Mouse (Mus musculus): Measurements from ENCODE around the gene Ilkap.

Gene Ilkap

DNA sequence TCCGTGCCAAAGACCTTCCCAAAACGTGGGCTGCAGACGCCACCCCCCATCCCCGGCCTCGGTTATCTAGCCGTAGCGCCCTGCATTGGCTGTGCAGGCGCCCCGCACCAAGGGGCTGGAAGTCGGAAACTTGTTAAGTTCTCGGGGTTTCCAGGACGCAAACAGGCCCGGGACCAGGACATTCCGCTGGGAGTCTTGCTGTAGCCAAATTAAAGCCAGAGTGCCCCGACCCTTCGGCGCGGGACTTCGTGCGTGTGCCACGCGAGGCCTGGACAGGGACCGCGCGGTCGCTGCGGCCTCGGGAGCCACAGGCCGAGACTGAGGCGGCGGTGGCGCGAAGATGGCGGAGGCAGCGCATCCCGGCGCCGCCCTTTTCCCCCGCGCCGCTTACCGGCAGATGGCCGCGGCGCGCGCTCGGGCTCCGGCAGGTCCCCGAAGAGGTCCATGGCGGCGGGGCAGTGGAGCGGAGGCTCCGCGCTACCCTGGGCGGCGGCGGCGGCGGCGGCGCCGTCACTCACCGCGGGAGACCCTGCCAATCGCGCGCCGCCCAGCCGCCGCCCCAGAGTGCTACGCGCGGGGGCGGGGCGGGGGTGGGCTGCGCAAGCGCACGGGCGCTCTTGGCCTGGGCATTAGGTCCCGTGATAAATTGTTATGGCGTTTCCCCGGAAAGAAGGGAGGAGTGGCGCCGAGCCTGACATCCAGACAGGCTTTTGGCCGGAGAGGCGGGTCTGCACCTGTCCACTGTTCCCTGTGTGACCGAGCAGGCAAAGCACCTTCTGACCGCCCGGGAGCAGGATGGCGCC is at the start of gene Ilkap:
Ilkap (minus strand) TSS at position 556 of the 803 bp plus-strand sequence.
- peak; percentile 24 to 59 for DNase-seq (ENCODE audit: low read depth in 1 of 2, low spot score in 2 of 2)

DNA sequence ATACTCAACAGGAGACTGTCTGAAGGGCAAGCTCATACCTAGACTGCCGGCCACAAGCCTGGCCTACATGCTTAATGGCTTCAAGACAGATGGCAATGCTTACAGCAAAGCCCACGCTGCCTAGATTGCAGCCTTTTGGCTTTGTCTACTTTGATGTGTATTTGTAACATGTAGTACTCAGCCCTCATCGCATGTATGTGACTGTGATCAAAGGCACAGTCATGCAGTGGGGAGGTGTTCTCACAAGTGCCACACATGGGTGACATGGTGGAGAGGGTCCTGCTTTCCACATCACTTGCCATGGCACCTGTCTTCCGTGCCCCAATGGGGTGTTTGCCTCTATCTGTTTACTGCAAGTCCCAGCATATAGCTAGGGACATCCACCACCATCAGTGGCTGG is 47.9 kb upstream of the Ilkap start:
- DNase-seq (ENCODE audit: low read depth in 1 of 2, low spot score in 2 of 2) = no peak

DNA sequence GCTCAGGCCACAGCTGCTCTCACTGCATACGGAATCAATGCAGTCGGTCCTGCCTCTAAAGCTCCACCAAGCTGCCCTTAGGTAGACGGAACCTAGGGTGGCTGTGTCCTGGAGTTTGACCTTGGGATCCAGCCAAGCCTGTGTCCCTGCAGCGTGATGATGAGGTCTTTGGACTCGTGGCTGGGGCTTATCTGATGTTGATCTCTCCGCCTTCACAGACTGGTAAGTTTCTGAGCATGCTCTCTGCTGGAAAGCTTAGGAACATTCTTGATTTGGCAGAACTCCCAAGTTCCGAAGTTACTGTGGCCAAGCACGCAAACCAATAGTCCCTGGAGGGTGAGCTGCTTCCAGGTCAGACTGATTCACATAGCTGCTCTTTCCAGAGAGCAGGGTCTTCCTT is 47.4 kb upstream of the Ilkap start:
- no peak for DNase-seq (ENCODE audit: low read depth in 1 of 2, low spot score in 2 of 2)

GRCm38 (mm10) chr1:91444841-91445830 is 46.5 kb upstream of the Ilkap start:
- no peak for DNase-seq (ENCODE audit: low read depth in 1 of 2, low spot score in 2 of 2)

- no peak for DNase-seq (ENCODE audit: low read depth in 1 of 2, low spot score in 2 of 2)
These were observed 43.9 kb upstream of the Ilkap start for GRCm38 (mm10) chr1:91442350-91442990.

DNA sequence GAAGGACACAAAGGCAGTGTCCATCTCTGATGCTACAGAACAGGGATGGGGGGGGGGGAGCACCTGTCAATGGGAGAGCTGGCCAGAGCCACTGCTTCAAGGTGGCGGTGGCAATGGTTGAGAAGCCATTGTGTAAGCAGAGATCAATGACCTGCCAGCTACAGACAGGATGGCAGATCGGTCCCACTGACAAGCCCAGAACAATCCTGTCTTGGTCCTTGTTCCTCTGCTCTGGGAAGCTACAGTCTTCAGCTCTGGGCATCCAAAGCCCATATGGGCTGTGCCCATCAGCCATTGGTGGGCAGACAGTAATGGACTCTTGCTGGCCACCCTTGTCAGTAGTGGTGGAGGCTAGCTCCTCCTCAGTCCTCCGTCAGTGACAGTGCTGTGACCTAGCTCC is 43.2 kb upstream of the Ilkap start:
- DNase-seq (ENCODE audit: low read depth in 1 of 2, low spot score in 2 of 2) = no peak

- no peak for DNase-seq (ENCODE audit: low read depth in 1 of 2, low spot score in 2 of 2)
These were observed 41.2 kb upstream of the Ilkap start for GRCm38 (mm10) chr1:91439776-91440175.

DNA sequence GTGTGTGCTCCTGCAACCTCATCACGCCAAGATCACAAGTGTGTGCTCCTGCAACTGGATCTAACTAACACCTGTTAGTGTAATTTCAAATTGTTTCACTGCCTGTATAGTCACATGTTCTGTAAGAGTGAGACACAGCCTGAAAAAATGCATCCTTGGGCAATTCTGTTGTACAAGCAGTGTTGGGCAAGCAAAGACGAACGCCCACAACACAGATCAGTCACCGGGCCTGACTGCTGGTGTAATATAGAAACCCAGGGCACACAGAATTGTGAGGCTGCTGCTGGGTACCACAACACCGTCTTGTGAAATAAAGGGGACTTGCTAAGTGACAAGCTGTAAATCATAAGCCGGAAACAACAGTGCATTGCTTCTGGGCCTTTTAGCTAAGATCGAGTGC is 39.0 kb upstream of the Ilkap start:
- no peak for DNase-seq (ENCODE audit: low read depth in 1 of 2, low spot score in 2 of 2)

GRCm38 (mm10) chr1:91437083-91437400 is 38.4 kb upstream of the Ilkap start:
- DNase-seq (ENCODE audit: low read depth in 1 of 2, low spot score in 2 of 2) = no peak

DNA sequence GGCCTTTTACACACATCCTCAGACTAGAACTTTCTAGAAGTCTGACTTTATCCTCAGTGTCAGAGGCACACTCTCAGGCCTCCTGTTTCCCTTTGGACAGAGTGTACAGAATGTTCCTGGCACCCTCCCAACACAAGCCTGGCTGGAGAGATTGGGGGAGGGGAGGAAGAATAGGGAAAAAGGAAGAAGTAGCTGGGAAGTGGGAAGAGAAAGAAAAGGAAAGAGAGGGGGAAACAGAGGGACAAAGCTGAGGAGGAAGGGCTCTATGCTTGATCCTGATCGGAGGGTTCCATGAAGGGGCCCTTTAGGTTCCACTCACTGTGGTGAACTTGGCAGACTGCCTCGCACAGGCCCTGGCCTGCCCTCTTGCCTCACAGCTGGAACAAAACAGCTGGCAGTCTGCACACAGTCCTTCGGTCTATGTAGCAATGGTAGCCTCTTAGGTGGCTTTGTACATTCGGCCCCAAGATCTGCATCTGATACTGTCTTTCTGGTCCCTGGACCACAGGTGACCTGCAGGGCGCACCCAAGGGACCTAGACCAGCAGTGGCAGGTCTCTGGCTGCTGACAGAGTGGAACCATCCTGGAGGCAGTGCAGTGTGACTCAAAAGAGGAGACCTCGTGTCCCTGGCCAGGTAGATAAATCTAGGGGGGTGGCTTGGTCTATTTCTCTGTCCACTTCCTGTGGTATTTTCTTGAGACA is 37.9 kb upstream of the Ilkap start:
- no peak for DNase-seq (ENCODE audit: low read depth in 1 of 2, low spot score in 2 of 2)

DNA sequence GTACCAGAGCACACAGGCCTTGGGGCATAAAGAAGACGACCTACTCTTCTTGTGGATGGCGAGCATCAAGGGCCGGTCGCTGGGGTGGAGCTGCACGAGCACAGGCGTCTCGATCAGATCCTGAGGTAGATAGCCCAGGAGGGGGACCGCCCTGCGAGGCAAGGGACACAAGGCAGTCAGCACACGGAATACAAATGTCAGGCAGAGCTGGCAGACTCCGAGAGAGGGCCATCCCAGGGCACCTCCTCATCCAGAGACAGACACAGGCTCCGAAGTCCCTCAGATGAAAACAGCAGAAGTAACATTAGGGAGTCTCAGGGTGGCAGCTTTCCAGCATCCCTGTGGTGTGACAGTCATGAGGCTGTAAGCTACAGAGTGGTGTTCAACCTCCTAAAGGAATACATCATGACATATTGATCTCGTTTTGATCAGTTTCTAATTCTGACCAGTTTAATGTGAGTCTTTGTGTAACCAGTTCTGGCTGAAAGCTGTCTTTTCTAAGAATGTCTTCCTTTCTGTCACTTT is 37.1 kb upstream of the Ilkap start:
- DNase-seq (ENCODE audit: low read depth in 1 of 2, low spot score in 2 of 2) = no peak

GRCm38 (mm10) chr1:91434905-91435304 is 36.3 kb upstream of the Ilkap start:
- DNase-seq (ENCODE audit: low read depth in 1 of 2, low spot score in 2 of 2) = no peak

GRCm38 (mm10) chr1:91430761-91431160 is 32.1 kb upstream of the Ilkap start:
- DNase-seq (ENCODE audit: low read depth in 1 of 2, low spot score in 2 of 2) = no peak

GRCm38 (mm10) chr1:91429212-91429611 is 30.6 kb upstream of the Ilkap start:
- no peak for DNase-seq (ENCODE audit: low read depth in 1 of 2, low spot score in 2 of 2)

DNA sequence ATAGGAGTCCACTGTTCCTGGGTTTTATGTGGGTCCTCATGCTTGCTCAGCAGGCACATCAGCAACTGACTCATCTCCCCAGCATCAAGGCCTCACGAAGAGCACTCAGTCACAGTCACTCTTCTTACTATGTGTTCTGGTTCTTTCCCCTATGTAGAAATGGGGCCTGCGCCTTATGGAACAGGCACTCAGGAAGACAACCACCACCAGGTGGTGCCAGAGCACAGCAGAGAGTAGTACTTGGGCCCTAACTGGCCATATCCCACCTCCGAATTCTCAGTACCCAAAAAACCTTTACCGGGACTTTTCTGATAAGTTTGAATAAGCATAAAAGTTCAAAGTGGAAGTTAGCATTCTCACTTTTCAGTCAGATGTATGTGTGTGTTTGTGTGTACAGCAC is 30.0 kb upstream of the Ilkap start:
- peak in 1 of 2 experiments; percentile 43 for DNase-seq (ENCODE audit: low read depth in 1 of 2, low spot score in 2 of 2)

DNA sequence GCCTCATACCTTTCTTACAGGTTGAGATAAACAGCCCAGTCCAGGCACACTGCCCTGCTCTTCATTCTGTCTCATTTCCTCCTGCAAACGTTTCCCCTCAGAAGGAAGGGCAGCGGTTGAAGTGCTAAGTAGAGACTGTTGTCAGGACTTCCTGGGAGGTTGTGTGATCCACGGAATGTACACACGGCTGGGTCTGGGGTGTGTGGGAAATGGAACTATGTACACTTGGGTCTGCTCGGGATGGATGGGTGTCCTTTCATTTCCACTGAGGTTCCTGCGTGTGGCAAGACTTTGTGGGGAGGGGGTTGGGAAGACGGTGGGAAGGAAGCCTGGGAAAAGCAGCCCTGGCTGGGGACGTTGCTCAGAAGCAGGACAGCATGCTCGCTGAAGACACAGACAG is 27.8 kb upstream of the Ilkap start:
- no peak for DNase-seq (ENCODE audit: low read depth in 1 of 2, low spot score in 2 of 2)

GRCm38 (mm10) chr1:91420601-91421065 is 22.0 kb upstream of the Ilkap start:
- DNase-seq (ENCODE audit: low read depth in 1 of 2, low spot score in 2 of 2) = no peak

DNA sequence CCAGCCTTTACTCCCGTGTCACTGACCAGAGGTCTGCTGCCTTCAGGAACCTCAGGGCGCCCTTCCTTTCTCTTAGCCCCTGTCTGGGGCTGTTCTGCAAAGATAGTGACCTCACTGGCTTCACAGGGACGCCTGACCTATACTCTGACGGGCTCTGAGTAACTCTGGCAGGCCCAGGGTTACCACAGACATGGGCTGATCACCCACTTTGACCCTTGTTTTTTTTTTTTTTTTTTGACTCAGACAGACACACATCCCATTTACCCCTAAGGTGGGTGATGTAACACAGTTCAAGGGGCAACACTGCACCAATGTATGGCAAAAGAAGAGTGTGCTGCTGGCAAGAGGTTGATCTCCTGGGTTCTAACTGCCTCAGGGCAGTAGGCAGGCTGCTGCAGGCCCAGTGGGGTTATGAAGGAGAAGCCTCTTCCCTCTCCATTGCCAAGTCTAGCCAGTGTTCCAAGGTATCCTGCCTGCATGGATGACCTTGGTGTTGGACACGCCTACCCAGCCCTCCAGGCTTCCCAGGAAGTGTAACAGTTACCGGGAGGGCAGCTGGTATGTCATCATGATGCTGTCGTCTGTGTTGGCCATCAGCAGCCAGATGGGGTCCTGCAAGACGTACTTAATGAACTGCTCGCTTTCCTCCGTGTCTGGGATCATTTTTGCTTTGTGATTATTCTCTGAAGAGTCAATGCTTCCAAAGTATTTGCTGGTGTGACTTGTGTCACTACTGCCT is 21.4 kb upstream of the Ilkap start:
- no peak for DNase-seq (ENCODE audit: low read depth in 1 of 2, low spot score in 2 of 2)

DNA sequence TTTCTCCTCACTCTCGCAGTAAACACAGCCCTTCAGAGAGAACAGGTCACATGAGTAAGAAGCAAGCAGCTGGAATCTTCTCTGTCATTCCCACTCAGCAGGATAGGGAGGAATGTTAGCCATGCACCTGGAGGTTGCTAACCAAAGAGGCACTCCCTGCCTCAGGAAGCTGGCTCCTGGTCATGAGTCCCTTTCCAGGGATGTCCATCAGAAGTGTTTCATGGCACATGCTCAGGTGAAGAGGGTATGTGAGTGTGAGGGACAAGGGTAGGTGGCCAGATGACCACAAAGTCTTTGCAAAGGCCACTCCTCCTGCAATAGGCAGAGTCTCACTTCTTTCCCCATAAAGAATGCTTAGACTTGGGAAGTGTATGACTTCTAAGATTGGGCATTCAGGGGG is 19.4 kb upstream of the Ilkap start:
- no peak for DNase-seq (ENCODE audit: low read depth in 1 of 2, low spot score in 2 of 2)

- DNase-seq (ENCODE audit: low read depth in 1 of 2, low spot score in 2 of 2) = no peak
These were observed 16.7 kb upstream of the Ilkap start for GRCm38 (mm10) chr1:91415311-91415710.

Measured in monocyte, adult 2 months (primary cell).